Comparison of ENCODE assay signal across 23 mouse cellular contexts in the genomic region with DNA sequence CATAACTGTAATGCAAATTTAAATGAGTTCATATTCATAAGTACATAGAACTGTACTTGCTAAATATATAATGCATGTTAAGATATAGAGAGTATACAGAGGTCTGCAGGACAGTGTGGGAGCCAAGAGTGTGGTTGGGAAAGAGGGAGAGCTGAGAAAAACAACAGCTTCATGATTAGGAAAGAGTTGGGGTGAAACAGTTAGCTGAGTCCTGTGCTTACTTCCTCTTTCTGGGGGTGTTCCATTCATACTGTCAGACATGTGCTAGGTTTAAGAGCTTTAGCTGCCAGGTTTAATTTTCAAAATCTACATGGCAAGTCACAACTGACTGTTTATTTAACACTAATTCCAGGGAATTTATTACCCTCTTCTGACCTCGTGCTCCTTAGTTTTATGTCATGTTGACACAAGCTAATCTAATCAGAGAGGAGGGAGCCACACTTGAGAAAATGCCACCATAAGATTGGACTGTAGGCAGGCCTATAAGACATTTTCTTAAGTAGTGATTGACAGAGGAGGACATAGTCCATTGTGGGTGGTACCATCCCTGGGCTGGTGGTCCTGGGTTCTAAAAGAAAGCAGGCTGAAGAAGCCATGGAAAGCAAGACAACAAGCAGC. TPM values are rescaled to one million over a fixed set of nuclear protein-coding genes. Genes with fewer than 3 reads are reported as not detected.
DNase-seq lines count a peak whose midpoint lies in the region; ATAC-seq and TF ChIP-seq lines count a peak whose summit lies in the region.
"Had no signal": no experiment of that assay in that cellular context is flagged by ENCODE, and none has a peak within 500 bp of the region (broad histone marks: within the 10 kb centered on the region; RNA-seq: fewer than 3 reads in every experiment).

No protein-coding gene starts in this region.

- no peak for DNase-seq in kidney, adult 11 months
- DNase-seq in MEL (ENCODE audit: low read depth, low spot score), result peak; percentile 76
- DNase-seq in MN1 (ENCODE audit: low spot score), result no peak
- DNase-seq in layer of hippocampus, adult 11-12 months (ENCODE audit: low spot score), result no peak
- DNase-seq: adrenal gland, postnatal 10 days; cerebellum, adult 11 months; cerebellum, postnatal 36 days; gastrocnemius, postnatal 25 days; heart, postnatal 4 days; kidney, adult 9 months; layer of hippocampus, postnatal 36 days; lung, adult 2 months; lung, postnatal 4 days had no signal

- no peaks in the 10 kb centered on the region for H3K4me1 ChIP-seq in kidney, embryonic 16.5 days (ENCODE audit: insufficient read depth, low read length)
- H3K4me1 ChIP-seq in MEL (ENCODE audit: control insufficient read depth in 1 of 2, insufficient read depth in 2 of 2, low read length in 2 of 2), result peaks cover 3 to 9% of the 10 kb centered on the region in 2 experiments
- H3K4me1 ChIP-seq in forebrain, embryonic 16.5 days (replicated peaks; ENCODE audit: control insufficient read depth, insufficient read depth, low read length), result no peaks in the 10 kb centered on the region
- H3K4me1 ChIP-seq: embryonic facial prominence, embryonic 10.5 days; forebrain, embryonic 12.5 days; heart, embryonic 15.5 days; limb, embryonic 15.5 days had no signal

- H3K9ac ChIP-seq in kidney, embryonic 16.5 days (replicated peaks; ENCODE audit: low read length), result no peak overlapping the region
- H3K9ac ChIP-seq in MEL (ENCODE audit: control insufficient read depth, low read depth, low read length, poor library complexity, severe bottlenecking), result no peak overlapping the region
- no peak overlapping the region for H3K9ac ChIP-seq in forebrain, embryonic 16.5 days (replicated peaks; ENCODE audit: low read depth, low read length)
- H3K9ac ChIP-seq: forebrain, embryonic 12.5 days; heart, embryonic 15.5 days; limb, embryonic 15.5 days had no signal

- no peaks in the 10 kb centered on the region for H3K9me3 ChIP-seq in kidney, embryonic 16.5 days (ENCODE audit: low read length)
- no peaks in the 10 kb centered on the region for H3K9me3 ChIP-seq in MEL (replicated peaks; ENCODE audit: insufficient read depth, low read length)
- H3K9me3 ChIP-seq in forebrain, embryonic 16.5 days (ENCODE audit: control insufficient read depth, low read length), result no peaks in the 10 kb centered on the region
- H3K9me3 ChIP-seq: embryonic facial prominence, embryonic 10.5 days; forebrain, embryonic 12.5 days; heart, embryonic 15.5 days; limb, embryonic 15.5 days had no signal

- no peak for TF ChIP-seq CTCF in MEL (IDR thresholded peaks at IDR 0.05 in 2 of 3, conservative IDR thresholded peaks at IDR 0.05 in 1 of 3; ENCODE audit: control insufficient read depth in 1 of 3, insufficient read depth in 1 of 3, low read depth in 2 of 3, low read length in 3 of 3, poor library complexity in 1 of 3, severe bottlenecking in 1 of 3)

- no peak overlapping the region for H3K4me2 ChIP-seq in kidney, embryonic 16.5 days (replicated peaks; ENCODE audit: low read depth, low read length)
- H3K4me2 ChIP-seq in forebrain, embryonic 16.5 days (ENCODE audit: low read length), result no peak overlapping the region
- H3K4me2 ChIP-seq: forebrain, embryonic 12.5 days; heart, embryonic 15.5 days; limb, embryonic 15.5 days; midbrain, embryonic 11.5 days had no signal

- H3K79me2 ChIP-seq in MEL (ENCODE audit: control insufficient read depth, insufficient read depth, low read length, poor library complexity), result no peaks in the 10 kb centered on the region

- 36% methylated on average over 1 of the region's 1 CpGs for WGBS in kidney, embryonic 16.5 days
- WGBS in forebrain, embryonic 16.5 days, result 61% methylated on average over 1 of the region's 1 CpGs

- H3K27ac ChIP-seq in kidney, embryonic 16.5 days (ENCODE audit: low read length), result no peak overlapping the region
- no peak overlapping the region for H3K27ac ChIP-seq in MEL (ENCODE audit: control insufficient read depth, low read depth, low read length)
- H3K27ac ChIP-seq in forebrain, embryonic 16.5 days (ENCODE audit: low read length), result no peak overlapping the region
- H3K27ac ChIP-seq: embryonic facial prominence, embryonic 10.5 days; forebrain, embryonic 12.5 days; heart, embryonic 15.5 days; limb, embryonic 15.5 days had no signal

- peak; percentile 49; the same call in 1 of the 2 replicates for ATAC-seq in kidney, embryonic 16.5 days (ENCODE audit: low FRiP score, low TSS enrichment)
- peak; percentile 95 for ATAC-seq in granulocyte monocyte progenitor cell, adult 5-6 weeks (replicated peaks; ENCODE audit: poor library complexity, severe bottlenecking)
- ATAC-seq in megakaryocyte progenitor cell, adult 5-6 weeks (replicated peaks; ENCODE audit: poor library complexity), result peak; percentile 95
- ATAC-seq in forebrain, embryonic 16.5 days, result no peak
- ATAC-seq: hindbrain, embryonic 16.5 days had no signal

- no peak for TF ChIP-seq RAD21 in MEL (IDR thresholded peaks at IDR 0.05; ENCODE audit: low read depth, low read length)

- H3K4me3 ChIP-seq in kidney, embryonic 16.5 days (ENCODE audit: low read length), result no peak overlapping the region
- H3K4me3 ChIP-seq in MEL (ENCODE audit: control insufficient read depth in 1 of 2, insufficient read depth in 1 of 2, low read depth in 2 of 2, low read length in 2 of 2), result no peak overlapping the region
- H3K4me3 ChIP-seq in forebrain, embryonic 16.5 days (replicated peaks; ENCODE audit: low read length), result no peak overlapping the region
- H3K4me3 ChIP-seq: embryonic facial prominence, embryonic 10.5 days; forebrain, embryonic 12.5 days; heart, embryonic 15.5 days; limb, embryonic 15.5 days had no signal

- no peaks in the 10 kb centered on the region for H3K27me3 ChIP-seq in kidney, embryonic 16.5 days (ENCODE audit: insufficient read depth, low read length)
- H3K27me3 ChIP-seq in MEL (ENCODE audit: control insufficient read depth in 1 of 2, insufficient read depth in 2 of 2, low read length in 2 of 2), result no peaks in the 10 kb centered on the region
- no peaks in the 10 kb centered on the region for H3K27me3 ChIP-seq in forebrain, embryonic 16.5 days (replicated peaks; ENCODE audit: control insufficient read depth, insufficient read depth, low read length)
- H3K27me3 ChIP-seq: forebrain, embryonic 12.5 days; heart, embryonic 15.5 days; limb, embryonic 15.5 days had no signal

- peaks cover 4% of the 10 kb centered on the region; the same call in 1 of the 2 replicates for H3K36me3 ChIP-seq in kidney, embryonic 16.5 days (ENCODE audit: insufficient read depth, low read length)
- H3K36me3 ChIP-seq in MEL (ENCODE audit: control insufficient read depth in 1 of 2, insufficient read depth in 2 of 2, low read length in 2 of 2), result peaks cover 0 to 26% of the 10 kb centered on the region in 2 experiments
- no peaks in the 10 kb centered on the region for H3K36me3 ChIP-seq in forebrain, embryonic 16.5 days (ENCODE audit: control insufficient read depth, insufficient read depth)
- H3K36me3 ChIP-seq: embryonic facial prominence, embryonic 10.5 days; forebrain, embryonic 12.5 days; heart, embryonic 15.5 days had no signal

- TF ChIP-seq EP300 in MEL (IDR thresholded peaks at IDR 0.05; ENCODE audit: low read depth in 1 of 2, low read length in 2 of 2), result no peak

- TF ChIP-seq POLR2A in MEL (IDR thresholded peaks at IDR 0.05; ENCODE audit: control insufficient read depth in 1 of 2, insufficient read depth in 1 of 2, low read depth in 1 of 2, low read length in 2 of 2, poor library complexity in 1 of 2), result no peak

TF ChIP-seq in MEL, 35 proteins besides CTCF, POLR2A, EP300 and RAD21:
- TF ChIP-seq MAX (IDR thresholded peaks at IDR 0.05; ENCODE audit: low read length) (peak; percentile 49; the same call in 1 of the 2 replicates), ZNF384 (IDR thresholded peaks at IDR 0.05; ENCODE audit: low read depth, low read length) (no peak), MXI1 (IDR thresholded peaks at IDR 0.05; ENCODE audit: low read depth, low read length) (peak; percentile 77), MYC (IDR thresholded peaks at IDR 0.05; ENCODE audit: low read depth, low read length) (peak; percentile 78), SIN3A (IDR thresholded peaks at IDR 0.05; ENCODE audit: low read length) (peak; percentile 23; the same call in 1 of the 2 replicates)

RNA-seq across cellular contexts. Expression of a gene that starts 18.3 kb away (rescaled TPM):
- 38.4 and 43.5 TPM in 2 replicates for polyA plus RNA-seq in kidney, embryonic 16.5 days (2015; fragmentation: Nextera tagmentation; extraction: Ambion mirVana)
- total RNA-seq in MEL (2012; rRNA removed), result 56.3 and 61.2 TPM in 2 replicates
- polyA plus RNA-seq in MEL (2012; ENCODE audit: insufficient read depth in 1 of 2, insufficient read length in 2 of 2, low read depth in 1 of 2, low replicate concordance in 2 of 2, missing spikeins in 1 of 2), result 10 to 100 TPM in 1 of 2 experiments, not detected in 1; 52.6 TPM
- total RNA-seq in granulocyte monocyte progenitor cell, adult 5-6 weeks (2014; fragmentation: Nextera tagmentation), result 43.2 and 51.1 TPM in 2 replicates
- total RNA-seq in granulocyte monocyte progenitor cell, adult 5-6 weeks (2017), result 74.7 and 77.0 TPM in 2 replicates
- 77.3 and 77.9 TPM in 2 replicates for total RNA-seq in megakaryocyte progenitor cell, adult 5-6 weeks (2015)
- 64.3 and 72.8 TPM in 2 replicates for total RNA-seq in megakaryocyte progenitor cell, adult 5-6 weeks (2017)
- 34.3 and 37.4 TPM in 2 replicates for polyA plus RNA-seq in forebrain, embryonic 16.5 days (2015; fragmentation: Nextera tagmentation; extraction: Ambion mirVana)
